Mouse (Mus musculus) ES-E14 (cell line): ENCODE results near the gene Prlh. TPM values are rescaled to one million over a fixed set of nuclear protein-coding genes. Genes with fewer than 3 reads are reported as not detected.

Experiments used
- DNase-seq: peaks from one replicate; pipeline ENCODE4 v3.0.0-alpha.2; 2013; ENCODE audit warnings: low read depth, low spot score
- H3K27ac ChIP-seq: 2 replicates; pipeline ENCODE4 v1.5.1; 2012; ENCODE audit warnings: low read depth, mild to moderate bottlenecking, low read length, moderate library complexity, mixed read lengths; ENCODE audit not compliant: poor library complexity, insufficient read depth, severe bottlenecking
- H3K36me3 ChIP-seq: 2 replicates; pipeline ENCODE4 v1.6.1; 2012; ENCODE audit warnings: mild to moderate bottlenecking, low read length, moderate library complexity, mixed read lengths; ENCODE audit not compliant: control insufficient read depth, poor library complexity, insufficient read depth, severe bottlenecking
- H3K4me1 ChIP-seq, 2 experiments: fragments of 150-350 bp in 1 of 2; sonication (generic) in 1 of 2; 2 replicates each; pipeline ENCODE4 v1.6.1; 2012; ENCODE audit warnings: low read length in 2 of 2, mild to moderate bottlenecking in 1 of 2, mixed read lengths in 1 of 2; ENCODE audit not compliant: control insufficient read depth in 2 of 2, insufficient read depth in 2 of 2, poor library complexity in 1 of 2
- H3K4me3 ChIP-seq, 2 experiments: fragments of 150-350 bp in 1 of 2; sonication (generic) in 1 of 2; 2 replicates each; pipeline ENCODE4 v1.5.1; 2012; ENCODE audit warnings: low read length in 2 of 2, low read depth in 1 of 2, mild to moderate bottlenecking in 1 of 2, mixed read lengths in 1 of 2; ENCODE audit not compliant: insufficient read depth in 1 of 2, poor library complexity in 1 of 2, severe bottlenecking in 1 of 2
- H3K9ac ChIP-seq: 2 replicates; pipeline ENCODE4 v1.6.1; 2012; ENCODE audit warnings: low read depth, mild to moderate bottlenecking, low read length, mixed read lengths; ENCODE audit not compliant: poor library complexity, insufficient read depth, severe bottlenecking
- H3K9me3 ChIP-seq: fragments of 150-350 bp; sonication (generic); 2 replicates; pipeline ENCODE4 v1.6.1; 2012; ENCODE audit warnings: low read depth, mild to moderate bottlenecking, low read length; ENCODE audit not compliant: control insufficient read depth, insufficient read depth
- CHD2 ChIP-seq: IDR thresholded peaks from 2 replicates; pipeline ENCODE4 v1.6.1; 2014; ENCODE audit warnings: mild to moderate bottlenecking, low read depth, low read length, inconsistent platforms
- HCFC1 ChIP-seq: IDR thresholded peaks from 2 replicates; pipeline ENCODE4 v1.6.1; 2012; ENCODE audit warnings: low read length, inconsistent platforms, borderline replicate concordance; ENCODE audit not compliant: insufficient read depth
- MAFK ChIP-seq: IDR thresholded peaks from 2 replicates; pipeline ENCODE4 v1.6.1; 2014; ENCODE audit warnings: mild to moderate bottlenecking, low read depth, low read length, inconsistent platforms; ENCODE audit not compliant: insufficient read depth
- ZC3H11A ChIP-seq: IDR thresholded peaks from 2 replicates; pipeline ENCODE4 v1.6.1; 2012; ENCODE audit warnings: low read depth, mild to moderate bottlenecking, inconsistent platforms, low read length, borderline replicate concordance
- ZNF384 ChIP-seq: IDR thresholded peaks from 2 replicates; pipeline ENCODE4 v1.6.1; 2012; ENCODE audit warnings: low read depth, low read length, inconsistent platforms
- in situ Hi-C, 2 experiments: fragments of 600-800 bp; cut with MboI; formaldehyde crosslinking; loops; one replicate each; pipeline ENCODE4 v1.15.1; 2025; ENCODE audit warnings: low sequenced_read_pairs in 2 of 2, inconsistent platforms in 1 of 2; ENCODE audit not compliant: unreplicated experiment in 2 of 2
- total RNA-seq: library from RNA; depleted of rRNA; stranded (reverse); fragments of 300-350 nt; gene quantifications from 2 replicates; pipeline ENCODE4 v1.2.3, GENCODE M21; 2012

Prlh gene
- total RNA-seq, 1 experiment, result not detected

GRCm38 (mm10) chr1:90956245-90957096 is 3.6 kb downstream of the Prlh start:
- Histone ChIP-seq H3K27ac (no peak overlapping the region), H3K9me3 (no peaks in the 10 kb centered on the region), H3K4me3 (no peak overlapping the region), H3K9ac (no peak overlapping the region), H3K4me1 (no peaks in the 10 kb centered on the region), H3K36me3 (no peaks in the 10 kb centered on the region)
- in situ Hi-C loops, result loop anchor here (5.0 to 25.0 kb wide), 2 partner anchors 309 to 319 kb away; no protein-coding TSS in a partner anchor
- peak; percentile 54 for DNase-seq
- TF ChIP-seq ZC3H11A (peak; percentile 86; the same call in 1 of the 2 replicates), MAFK (no peak), ZNF384 (no peak), CHD2 (no peak)

- Histone ChIP-seq H3K4me1 (no peaks in the 10 kb centered on the region), H3K9me3 (no peaks in the 10 kb centered on the region), H3K4me3 (no peak overlapping the region), H3K27ac (no peak overlapping the region), H3K36me3 (no peaks in the 10 kb centered on the region), H3K9ac (no peak overlapping the region)
- TF ChIP-seq MAFK, result no peak
- DNase-seq, result no peak
- in situ Hi-C loops, result loop anchor here in 1 of 2 experiments (25.0 kb wide), 1 partner anchor 325 kb away; no protein-coding TSS in a partner anchor
Measured at GRCm38 (mm10) chr1:90962526-90962925, 9.6 kb downstream of the Prlh start.

GRCm38 (mm10) chr1:90962994-90963393 is 10.1 kb downstream of the Prlh start:
- no peak overlapping the region for H3K9ac ChIP-seq
- H3K9me3 ChIP-seq, result no peaks in the 10 kb centered on the region
- no peak for TF ChIP-seq CHD2
- no peak for TF ChIP-seq HCFC1
- no peak for TF ChIP-seq MAFK
- TF ChIP-seq ZC3H11A, result no peak
- TF ChIP-seq ZNF384, result no peak
- H3K4me3 ChIP-seq, result no peak overlapping the region
- H3K27ac ChIP-seq, result no peak overlapping the region
- DNase-seq, result no peak
- H3K36me3 ChIP-seq, result no peaks in the 10 kb centered on the region
- no peaks in the 10 kb centered on the region for H3K4me1 ChIP-seq
- in situ Hi-C loops, result loop anchor here in 1 of 2 experiments (25.0 kb wide), 1 partner anchor 326 kb away; no protein-coding TSS in a partner anchor

- no peak overlapping the region for H3K9ac ChIP-seq
- H3K4me3 ChIP-seq, result no peak overlapping the region
- H3K36me3 ChIP-seq, result no peaks in the 10 kb centered on the region
- no peak for DNase-seq
- in situ Hi-C loops, result loop anchor here in 1 of 2 experiments (25.0 kb wide), 1 partner anchor 330 kb away; no protein-coding TSS in a partner anchor
- TF ChIP-seq CHD2 (no peak), ZNF384 (no peak), ZC3H11A (no peak), HCFC1 (no peak), MAFK (no peak)
- H3K27ac ChIP-seq, result no peak overlapping the region
- peaks cover 0 to 5% of the 10 kb centered on the region in 2 experiments; a peak in 1 of 4 replicates for H3K4me1 ChIP-seq
- H3K9me3 ChIP-seq, result no peaks in the 10 kb centered on the region
Measured at GRCm38 (mm10) chr1:90967583-90967982, 14.7 kb downstream of the Prlh start.
